Mouse (Mus musculus) stomach, embryonic 16.5 days (tissue): ENCODE measurements at regions not wholly inside any gene's neighbourhood (a gene's known extent, or its start where the extent isn't known, plus 50 kb on each side); places are given as distances from the start of the nearest gene placed in this dataset.

Experiments
- ATAC-seq: fragments of 200-750 bp; cut with Nextera tagmentation; 2 replicates; pipeline ENCODE4 v1.8.0; 2017; ENCODE audit warnings: moderate number of reproducible peaks, moderate TSS enrichment; ENCODE audit not compliant: insufficient read depth, low FRiP score
- H3K27ac ChIP-seq: fragments of 300-500 bp; sonication (generic); 2 replicates; pipeline ENCODE4 v1.5.1; 2014; ENCODE audit warnings: low read length
- H3K27me3 ChIP-seq: fragments of 300-500 bp; sonication (generic); 2 replicates; pipeline ENCODE4 v1.6.1; 2014; ENCODE audit warnings: low read length, control low read depth, mixed read lengths; ENCODE audit not compliant: control insufficient read depth, insufficient read depth
- H3K36me3 ChIP-seq: fragments of 300-500 bp; sonication (generic); 2 replicates; pipeline ENCODE4 v1.6.1; 2014; ENCODE audit warnings: low read length; ENCODE audit not compliant: control insufficient read depth, insufficient read depth
- H3K4me1 ChIP-seq: fragments of 300-500 bp; sonication (generic); 2 replicates; pipeline ENCODE4 v1.6.1; 2014; ENCODE audit warnings: low read length, control low read depth, mixed read lengths; ENCODE audit not compliant: control insufficient read depth, insufficient read depth
- H3K4me2 ChIP-seq: fragments of 300-500 bp; sonication (generic); 2 replicates; pipeline ENCODE4 v1.6.1; 2014; ENCODE audit warnings: low read depth, low read length, mixed read lengths
- H3K4me3 ChIP-seq: fragments of 300-500 bp; sonication (generic); replicated peaks from 2 replicates; pipeline ENCODE4 v1.5.1; 2014; ENCODE audit warnings: mild to moderate bottlenecking, low read length
- H3K9ac ChIP-seq: fragments of 300-500 bp; sonication (generic); 2 replicates; pipeline ENCODE4 v1.6.1; 2014; ENCODE audit warnings: low read length
- H3K9me3 ChIP-seq: fragments of 300-500 bp; sonication (generic); replicated peaks from 2 replicates; pipeline ENCODE4 v1.6.1; 2016; ENCODE audit warnings: low read length, control low read depth; ENCODE audit not compliant: control insufficient read depth
- WGBS: fragments of 180-500 bp; shearing (Covaris S2); extraction: QIAGEN DNeasy Blood & Tissue Kit; methylation state at CpG from one replicate; pipeline ENCODE4 v1.1.7; 2014; 5-methylcytosine and 5-hydroxymethylcytosine counted together

DNA sequence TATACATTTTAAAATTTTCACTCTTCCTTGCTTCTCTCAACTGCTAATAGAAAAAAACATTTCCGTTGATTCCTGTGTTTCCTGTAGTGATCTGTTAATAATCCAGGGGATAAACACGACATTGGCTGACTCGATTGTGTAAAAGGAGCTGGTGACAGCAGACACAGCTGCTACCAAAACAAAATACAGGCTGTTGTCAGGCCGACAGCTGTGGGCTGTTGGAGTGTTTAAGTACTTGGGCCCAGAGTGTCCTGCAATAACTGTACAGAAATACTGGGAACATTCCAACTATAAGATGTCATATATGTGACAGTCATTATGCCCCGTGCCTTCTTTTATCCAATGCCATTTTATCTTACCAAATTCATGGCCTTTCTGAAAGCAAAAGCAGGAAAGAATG lies 489.9 kb downstream of the D3Ertd751e start:
- Histone ChIP-seq H3K9ac (no peak overlapping the region), H3K27me3 (no peaks in the 10 kb centered on the region), H3K4me2 (no peak overlapping the region), H3K27ac (no peak overlapping the region), H3K9me3 (no peaks in the 10 kb centered on the region), H3K4me1 (no peaks in the 10 kb centered on the region), H3K4me3 (no peak overlapping the region), H3K36me3 (no peaks in the 10 kb centered on the region)
- ATAC-seq = no peak
- WGBS = 63% methylated on average over 5 of the region's 5 CpGs

DNA sequence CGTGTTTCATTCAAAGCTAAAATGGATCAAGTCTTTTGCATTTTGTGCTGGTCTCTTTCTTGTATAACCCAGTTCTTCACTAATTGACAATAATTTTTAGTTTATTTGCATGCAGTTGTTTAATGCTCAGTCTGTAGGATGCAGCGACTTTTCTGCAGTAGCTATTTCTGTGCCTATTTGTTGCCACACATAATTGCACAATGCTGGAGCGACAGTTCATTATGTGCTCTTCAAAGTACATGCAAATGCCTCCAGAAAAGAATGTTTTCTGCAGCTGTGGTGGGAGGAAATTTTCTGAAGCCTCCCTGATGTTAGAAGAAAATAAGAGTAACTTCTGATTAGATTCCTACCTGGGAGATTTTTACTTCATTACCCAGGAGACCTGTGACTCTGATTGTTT lies 491.3 kb downstream of the D3Ertd751e start:
- Histone ChIP-seq H3K9ac (no peak overlapping the region), H3K9me3 (no peaks in the 10 kb centered on the region), H3K4me3 (no peak overlapping the region), H3K4me2 (no peak overlapping the region), H3K27ac (no peak overlapping the region), H3K4me1 (no peaks in the 10 kb centered on the region), H3K36me3 (no peaks in the 10 kb centered on the region), H3K27me3 (no peaks in the 10 kb centered on the region)
- no peak for ATAC-seq
- 83% methylated on average over 3 of the region's 3 CpGs for WGBS

DNA sequence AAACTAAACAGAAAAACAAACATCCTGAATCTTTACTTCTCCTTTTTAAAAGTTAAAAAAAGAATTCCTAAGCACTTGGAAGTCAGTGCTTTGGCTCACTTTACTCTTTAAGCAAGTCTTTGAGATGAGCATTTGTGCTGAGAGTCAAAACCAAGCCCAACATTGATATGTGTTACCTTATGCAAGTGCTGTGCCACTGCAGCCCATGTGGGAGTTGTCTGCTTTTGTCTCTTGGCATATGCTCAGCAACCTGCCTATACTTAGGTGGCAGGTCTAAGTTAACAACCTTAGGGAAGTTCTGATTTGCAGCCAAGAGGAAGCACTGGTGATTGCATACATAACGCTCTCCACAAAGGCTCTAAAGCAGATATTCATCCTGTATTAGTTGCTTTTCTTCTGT lies 493.1 kb downstream of the D3Ertd751e start:
- Histone ChIP-seq H3K4me3 (no peak overlapping the region), H3K9me3 (no peaks in the 10 kb centered on the region), H3K27me3 (no peaks in the 10 kb centered on the region), H3K4me1 (no peaks in the 10 kb centered on the region), H3K27ac (no peak overlapping the region), H3K4me2 (no peak overlapping the region), H3K9ac (no peak overlapping the region), H3K36me3 (no peaks in the 10 kb centered on the region)
- WGBS = 70% methylated on average over 1 of the region's 1 CpGs
- no peak for ATAC-seq
